Mouse (Mus musculus) heart, embryonic 13.5 days (tissue): ENCODE data around the gene Elmo3. TPM values are rescaled to one million over a fixed set of nuclear protein-coding genes. Genes with fewer than 3 reads are reported as not detected.

ENCODE experiments used
- ATAC-seq: fragments of 200-750 bp; cut with Nextera tagmentation; 2 replicates; pipeline ENCODE4 v1.8.0; 2017; ENCODE audit warnings: moderate TSS enrichment; ENCODE audit not compliant: insufficient number of reproducible peaks, low FRiP score, low TSS enrichment; ENCODE audit errors: extremely low read depth
- H3K27ac ChIP-seq: fragments of 300-500 bp; sonication (generic); replicated peaks from 2 replicates; pipeline ENCODE4 v1.5.1; 2015; ENCODE audit warnings: moderate library complexity, mild to moderate bottlenecking, inconsistent platforms
- H3K27me3 ChIP-seq: fragments of 300-500 bp; sonication (generic); replicated peaks from 2 replicates; pipeline ENCODE4 v1.6.1; 2015; ENCODE audit warnings: mild to moderate bottlenecking, inconsistent platforms
- H3K36me3 ChIP-seq: fragments of 300-500 bp; sonication (generic); 2 replicates; pipeline ENCODE4 v1.6.1; 2015; ENCODE audit warnings: mild to moderate bottlenecking, inconsistent platforms
- H3K4me1 ChIP-seq: fragments of 300-500 bp; sonication (generic); 2 replicates; pipeline ENCODE4 v1.6.1; 2015; ENCODE audit warnings: inconsistent platforms
- H3K4me2 ChIP-seq: fragments of 300-500 bp; sonication (generic); 2 replicates; pipeline ENCODE4 v1.6.1; 2015; ENCODE audit warnings: inconsistent platforms, mild to moderate bottlenecking, moderate library complexity
- H3K4me3 ChIP-seq: fragments of 300-500 bp; sonication (generic); 2 replicates; pipeline ENCODE4 v1.5.1; 2015; ENCODE audit warnings: moderate library complexity, mild to moderate bottlenecking, inconsistent platforms
- H3K9ac ChIP-seq: fragments of 300-500 bp; sonication (generic); 2 replicates; pipeline ENCODE4 v1.6.1; 2015; ENCODE audit warnings: inconsistent platforms, mild to moderate bottlenecking, moderate library complexity
- H3K9me3 ChIP-seq: fragments of 300-500 bp; sonication (generic); 2 replicates; pipeline ENCODE4 v1.6.1; 2016; ENCODE audit warnings: inconsistent platforms
- WGBS: fragments of 180-500 bp; shearing (Covaris S2); methylation state at CpG from one replicate; pipeline ENCODE4 v1.1.7; 2015; ENCODE audit warnings: mixed read lengths; 5-methylcytosine and 5-hydroxymethylcytosine counted together
- polyA plus RNA-seq: library from polyadenylated mRNA; unstranded; fragments of >200 nt; fragmentation: Nextera tagmentation; extraction: Ambion mirVana; gene quantifications from 2 replicates; pipeline ENCODE4 v1.2.1, GENCODE M21; 2015

Gene Elmo3
- polyA plus RNA-seq, 1 experiment from 2014 or later: 2.6 TPM

GRCm38 (mm10) chr8:105315073-105315769 lies 9.8 kb downstream of the Elmo3 start:
- ATAC-seq: no peak
- Histone ChIP-seq H3K27me3 (no peaks in the 10 kb centered on the region), H3K9ac (peak overlapping the region; percentile 29), H3K27ac (0 out of 2 replicates have a peak overlapping the region, but pooled peaks have one; percentile 20), H3K4me3 (no peak overlapping the region), H3K4me1 (peaks cover 45% of the 10 kb centered on the region), H3K36me3 (peaks cover 95% of the 10 kb centered on the region), H3K9me3 (no peaks in the 10 kb centered on the region), H3K4me2 (no peak overlapping the region)
- 77% methylated on average over 18 of the region's 18 CpGs for WGBS

GRCm38 (mm10) chr8:105317941-105318340 lies 12.5 kb downstream of the Elmo3 start:
- ATAC-seq: no peak
- 84% methylated on average over 4 of the region's 4 CpGs for WGBS
- peaks cover 86% of the 10 kb centered on the region for H3K36me3 ChIP-seq

GRCm38 (mm10) chr8:105318662-105319190 lies 13.3 kb downstream of the Elmo3 start:
- Histone ChIP-seq H3K27ac (no peak overlapping the region), H3K4me3 (no peak overlapping the region), H3K27me3 (no peaks in the 10 kb centered on the region), H3K4me2 (no peak overlapping the region), H3K4me1 (peaks cover 34% of the 10 kb centered on the region), H3K9me3 (no peaks in the 10 kb centered on the region), H3K9ac (no peak overlapping the region), H3K36me3 (peaks cover 84% of the 10 kb centered on the region)
- ATAC-seq: no peak
- 78% methylated on average over 11 of the region's 11 CpGs for WGBS

More at GRCm38 (mm10) chr8:105317941-105318340, 12.5 kb downstream of the Elmo3 start:
- Histone ChIP-seq H3K27me3 (no peaks in the 10 kb centered on the region), H3K4me3 (no peak overlapping the region), H3K9ac (no peak overlapping the region), H3K9me3 (no peaks in the 10 kb centered on the region), H3K27ac (no peak overlapping the region), H3K4me2 (no peak overlapping the region), H3K4me1 (peaks cover 42% of the 10 kb centered on the region)

GRCm38 (mm10) chr8:105323183-105323582 lies 17.8 kb downstream of the Elmo3 start:
- H3K27ac ChIP-seq: no peak overlapping the region
- H3K4me3 ChIP-seq: no peak overlapping the region
- 70% methylated on average over 4 of the region's 4 CpGs for WGBS
- no peak for ATAC-seq
- H3K9me3 ChIP-seq: no peaks in the 10 kb centered on the region
- H3K9ac ChIP-seq: no peak overlapping the region
- peaks cover 31% of the 10 kb centered on the region for H3K4me1 ChIP-seq
- H3K27me3 ChIP-seq: no peaks in the 10 kb centered on the region
- H3K36me3 ChIP-seq: peaks cover 47% of the 10 kb centered on the region
- H3K4me2 ChIP-seq: no peak overlapping the region

- Histone ChIP-seq H3K36me3 (peaks cover 52% of the 10 kb centered on the region), H3K9me3 (no peaks in the 10 kb centered on the region), H3K4me1 (peaks cover 26% of the 10 kb centered on the region), H3K9ac (peak overlapping the region; percentile 94), H3K4me3 (peak overlapping the region; percentile 87), H3K4me2 (peak overlapping the region; percentile 95), H3K27ac (peak overlapping the region; percentile 90), H3K27me3 (no peaks in the 10 kb centered on the region)
- whole genome bisulfite sequencing: 0% methylated on average over 12 of the region's 12 CpGs
- no peak for ATAC-seq
Observed at GRCm38 (mm10) chr8:105325641-105326093, 20.3 kb downstream of the Elmo3 start.

DNA sequence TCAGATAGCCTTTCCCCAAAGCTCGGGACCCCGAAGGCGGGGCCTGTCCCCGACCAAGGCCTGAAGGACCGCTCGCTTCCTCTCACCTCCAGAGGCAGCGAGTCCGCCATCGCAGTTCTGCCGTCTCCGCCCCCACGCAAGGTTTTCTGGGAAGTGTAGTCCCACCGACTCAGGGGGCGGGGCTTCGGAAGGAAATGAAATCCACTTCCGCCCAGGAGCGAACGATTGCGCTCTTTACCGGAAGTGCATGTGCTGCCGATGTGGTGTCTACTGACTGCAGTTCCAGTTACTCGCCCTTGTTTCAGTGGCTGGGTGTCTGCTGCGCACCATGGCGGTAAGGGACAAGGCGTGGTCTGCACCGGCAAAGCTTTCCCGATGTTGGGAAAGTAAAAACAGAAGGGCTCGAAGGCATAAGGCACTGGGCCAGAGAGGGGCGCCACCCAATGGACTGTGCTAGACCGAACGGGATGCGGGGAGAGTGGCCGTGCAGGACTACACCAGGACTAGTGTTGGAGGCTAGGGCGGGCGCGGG lies 20.8 kb downstream of the Elmo3 start, which contains the start of the genes Lrrc29 and Tmem208:
Lrrc29 (minus strand) TSS at position 138 of the 532 bp plus-strand sequence.
Tmem208 (plus strand) TSS at position 214 of the 532 bp plus-strand sequence.
- 0% methylated on average over 36 of the region's 36 CpGs for WGBS

GRCm38 (mm10) chr8:105326968-105327367 lies 21.6 kb downstream of the Elmo3 start:
- H3K27me3 ChIP-seq: no peaks in the 10 kb centered on the region
- peaks cover 56% of the 10 kb centered on the region for H3K36me3 ChIP-seq
- H3K4me1 ChIP-seq: peaks cover 26% of the 10 kb centered on the region
- WGBS: 28% methylated on average over 6 of the region's 6 CpGs
- peak overlapping the region; percentile 87 for H3K4me3 ChIP-seq
- peak overlapping the region; percentile 95 for H3K4me2 ChIP-seq
- peak overlapping the region; percentile 90 for H3K27ac ChIP-seq
- H3K9ac ChIP-seq: peak overlapping the region; percentile 94
- ATAC-seq: no peak
- no peaks in the 10 kb centered on the region for H3K9me3 ChIP-seq

More for the DNA sequence above, 20.8 kb downstream of the Elmo3 start, which contains the start of the genes Lrrc29 and Tmem208:
- peak; percentile 79 for ATAC-seq
- peak within 1 kb of the TSS; percentile 94 for H3K9ac ChIP-seq
- H3K36me3 ChIP-seq: peaks cover 56% of the 10 kb centered on the region
- H3K4me2 ChIP-seq: peak within 1 kb of the TSS; percentile 95
- H3K4me3 ChIP-seq: peak within 1 kb of the TSS; percentile 87
- H3K27me3 ChIP-seq: no peaks in the 10 kb centered on the region
- peak within 1 kb of the TSS; percentile 90 for H3K27ac ChIP-seq
- H3K9me3 ChIP-seq: no peaks in the 10 kb centered on the region
- H3K4me1 ChIP-seq: peaks cover 26% of the 10 kb centered on the region

DNA sequence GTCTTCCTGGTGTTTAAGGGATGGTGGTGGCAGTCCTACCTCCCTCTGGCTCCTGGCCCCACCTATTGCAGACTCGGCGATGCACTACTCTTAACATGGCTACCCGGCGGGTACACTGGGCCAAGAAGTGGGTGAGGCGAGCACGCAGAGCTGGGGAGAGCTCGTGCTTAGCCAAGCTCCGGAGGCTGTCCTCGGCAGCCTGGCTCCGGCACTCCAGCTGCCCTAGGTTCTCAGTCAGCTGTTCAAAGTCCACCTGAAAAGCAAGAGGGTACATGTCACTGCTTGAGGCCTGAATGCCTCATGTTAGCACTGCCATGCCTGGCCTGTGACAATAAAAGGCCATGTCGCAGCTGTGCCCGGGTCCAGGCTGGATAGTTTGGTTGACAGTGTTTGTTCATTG lies 24.9 kb downstream of the Elmo3 start:
- Histone ChIP-seq H3K27me3 (no peaks in the 10 kb centered on the region), H3K4me3 (no peak overlapping the region), H3K4me2 (no peak overlapping the region), H3K4me1 (peaks cover 20% of the 10 kb centered on the region), H3K9me3 (no peaks in the 10 kb centered on the region), H3K36me3 (peaks cover 76% of the 10 kb centered on the region), H3K9ac (no peak overlapping the region), H3K27ac (no peak overlapping the region)
- WGBS: 94% methylated on average over 12 of the region's 12 CpGs
- no peak for ATAC-seq

DNA sequence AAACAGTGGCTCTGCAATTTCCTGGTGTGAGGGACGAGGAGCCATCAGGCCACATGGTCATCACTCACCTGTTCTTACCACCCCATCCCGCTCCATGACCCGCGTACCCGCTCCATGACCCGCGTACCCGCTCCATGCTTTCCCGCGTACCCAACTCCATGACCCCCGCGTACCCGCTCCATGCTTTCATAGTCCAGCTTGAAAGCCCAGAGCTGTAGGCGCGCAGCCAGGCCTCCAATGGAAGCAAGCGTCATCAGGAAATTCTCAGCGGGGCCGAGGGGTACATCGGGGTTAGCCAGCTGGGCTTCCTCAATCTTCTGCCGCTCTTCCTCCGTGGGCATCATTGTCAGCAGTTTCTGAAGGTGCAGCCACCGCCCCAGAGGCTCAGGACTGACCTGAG lies 26.1 kb downstream of the Elmo3 start:
- peaks cover 17% of the 10 kb centered on the region for H3K4me1 ChIP-seq
- H3K4me2 ChIP-seq: no peak overlapping the region
- no peak for ATAC-seq
- H3K9ac ChIP-seq: no peak overlapping the region
- peaks cover 87% of the 10 kb centered on the region for H3K36me3 ChIP-seq
- no peak overlapping the region for H3K27ac ChIP-seq
- no peaks in the 10 kb centered on the region for H3K9me3 ChIP-seq
- 92% methylated on average over 22 of the region's 22 CpGs for whole genome bisulfite sequencing
- no peaks in the 10 kb centered on the region for H3K27me3 ChIP-seq
- H3K4me3 ChIP-seq: no peak overlapping the region

DNA sequence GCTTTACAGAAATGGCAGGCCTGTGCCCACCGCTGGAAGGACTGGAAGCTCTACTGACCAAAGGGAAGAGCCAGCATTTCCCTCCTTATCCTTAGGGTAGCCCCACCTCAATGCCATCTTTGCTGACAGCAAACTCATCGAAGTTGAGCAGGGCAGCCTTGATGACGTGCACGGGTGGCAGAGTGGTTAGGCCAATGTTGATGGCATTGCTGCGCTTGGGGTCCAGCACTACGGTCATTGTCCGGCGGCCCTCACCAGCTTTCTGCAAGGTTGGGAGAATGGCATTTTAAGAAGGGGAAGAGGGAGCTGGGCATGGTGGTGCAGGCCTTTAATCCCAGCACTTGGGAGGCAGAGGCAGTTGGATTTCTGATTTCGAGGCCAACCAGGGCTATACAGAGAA lies 26.5 kb downstream of the Elmo3 start:
- no peak for ATAC-seq
- H3K36me3 ChIP-seq: peaks cover 92% of the 10 kb centered on the region
- no peak overlapping the region for H3K27ac ChIP-seq
- peaks cover 15% of the 10 kb centered on the region for H3K4me1 ChIP-seq
- no peak overlapping the region for H3K9ac ChIP-seq
- H3K4me3 ChIP-seq: no peak overlapping the region
- no peaks in the 10 kb centered on the region for H3K27me3 ChIP-seq
- H3K4me2 ChIP-seq: no peak overlapping the region
- 92% methylated on average over 9 of the region's 9 CpGs for WGBS
- no peaks in the 10 kb centered on the region for H3K9me3 ChIP-seq

GRCm38 (mm10) chr8:105332523-105332922 lies 27.1 kb downstream of the Elmo3 start:
- H3K27me3 ChIP-seq: no peaks in the 10 kb centered on the region
- no peak overlapping the region for H3K9ac ChIP-seq

More at GRCm38 (mm10) chr8:105332523-105332922, 27.1 kb downstream of the Elmo3 start:
- no peak overlapping the region for H3K4me2 ChIP-seq
- no peak for ATAC-seq
- H3K4me3 ChIP-seq: no peak overlapping the region
- no peaks in the 10 kb centered on the region for H3K9me3 ChIP-seq
- 48% methylated on average over 2 of the region's 2 CpGs for WGBS
- H3K36me3 ChIP-seq: peaks cover 98% of the 10 kb centered on the region
- H3K27ac ChIP-seq: no peak overlapping the region
- peaks cover 9% of the 10 kb centered on the region for H3K4me1 ChIP-seq
